In genomic region chr19:44512601-44513000, GRCm38 (mm10) we compare ENCODE assay signal across 28 mouse cellular contexts. TPM values are rescaled to one million over a fixed set of nuclear protein-coding genes. Genes with fewer than 3 reads are reported as not detected.
DNase-seq lines count a peak whose midpoint lies in the region; ATAC-seq lines count a peak whose summit lies in the region.
"Had no signal": no experiment of that assay in that cellular context is flagged by ENCODE, and none has a peak within 500 bp of the region (broad histone marks: within the 10 kb centered on the region; RNA-seq: fewer than 3 reads in every experiment).

No protein-coding gene starts in this region.

- peaks cover 100% of the 10 kb centered on the region for H3K27me3 ChIP-seq in forebrain, embryonic 10.5 days (ENCODE audit: poor library complexity, severe bottlenecking)
- peaks cover 92% of the 10 kb centered on the region for H3K27me3 ChIP-seq in forebrain, embryonic 15.5 days
- H3K27me3 ChIP-seq in kidney, embryonic 14.5 days (ENCODE audit: control insufficient read depth, insufficient read depth, low read length) = peaks cover 24% of the 10 kb centered on the region
- H3K27me3 ChIP-seq in midbrain, embryonic 12.5 days = peaks cover 100% of the 10 kb centered on the region
- H3K27me3 ChIP-seq in midbrain, embryonic 14.5 days (ENCODE audit: control insufficient read depth, insufficient read depth, low read length) = peaks cover 94% of the 10 kb centered on the region
- H3K27me3 ChIP-seq: CH12.LX had no signal

- no peak overlapping the region for H3K9ac ChIP-seq in forebrain, embryonic 15.5 days (replicated peaks)
- H3K9ac ChIP-seq in kidney, embryonic 14.5 days (ENCODE audit: low read depth, low read length) = no peak overlapping the region
- no peak overlapping the region for H3K9ac ChIP-seq in midbrain, embryonic 12.5 days (replicated peaks)
- H3K9ac ChIP-seq in midbrain, embryonic 14.5 days (replicated peaks; ENCODE audit: low read length) = no peak overlapping the region
- H3K9ac ChIP-seq: liver, embryonic 13.5 days had no signal

- peak overlapping the region; percentile 63 for H3K4me3 ChIP-seq in forebrain, embryonic 10.5 days
- H3K4me3 ChIP-seq in forebrain, embryonic 15.5 days = no peak overlapping the region
- no peak overlapping the region for H3K4me3 ChIP-seq in kidney, embryonic 14.5 days (ENCODE audit: low read length)
- H3K4me3 ChIP-seq in midbrain, embryonic 12.5 days = peak overlapping the region; percentile 4; the same call in 1 of the 2 replicates
- no peak overlapping the region for H3K4me3 ChIP-seq in midbrain, embryonic 14.5 days (replicated peaks; ENCODE audit: low read depth, low read length)

- peaks cover 10% of the 10 kb centered on the region for H3K36me3 ChIP-seq in forebrain, embryonic 10.5 days (replicated peaks)
- H3K36me3 ChIP-seq in forebrain, embryonic 15.5 days = no peaks in the 10 kb centered on the region
- H3K36me3 ChIP-seq in kidney, embryonic 14.5 days (ENCODE audit: control insufficient read depth, insufficient read depth, low read length) = no peaks in the 10 kb centered on the region
- H3K36me3 ChIP-seq in midbrain, embryonic 12.5 days = no peaks in the 10 kb centered on the region
- no peaks in the 10 kb centered on the region for H3K36me3 ChIP-seq in midbrain, embryonic 14.5 days (ENCODE audit: control insufficient read depth, insufficient read depth, low read length)
- H3K36me3 ChIP-seq: G1E; heart, embryonic 12.5 days; hindbrain, embryonic 12.5 days; liver, embryonic 13.5 days had no signal

- no peak for ATAC-seq in forebrain, embryonic 15.5 days (replicated peaks)
- no peak for ATAC-seq in kidney, embryonic 14.5 days (ENCODE audit: low FRiP score, low TSS enrichment)
- ATAC-seq in midbrain, embryonic 12.5 days (ENCODE audit: low FRiP score, low read depth) = no peak
- no peak for ATAC-seq in midbrain, embryonic 14.5 days (ENCODE audit: low FRiP score, low TSS enrichment)
- ATAC-seq: inflammation-experienced regulatory T-cells, adult 6 months; Patski had no signal

- H3K4me2 ChIP-seq in forebrain, embryonic 15.5 days (replicated peaks) = no peak overlapping the region
- H3K4me2 ChIP-seq in kidney, embryonic 14.5 days (replicated peaks; ENCODE audit: low read depth, low read length) = 0 out of 2 replicates have a peak overlapping the region, but pooled peaks have one; percentile 67
- peak overlapping the region; percentile 15; the same call in 1 of the 2 replicates for H3K4me2 ChIP-seq in midbrain, embryonic 12.5 days (replicated peaks)
- H3K4me2 ChIP-seq in midbrain, embryonic 14.5 days (ENCODE audit: low read length) = no peak overlapping the region; the same call in 1 of the 2 replicates

- H3K4me1 ChIP-seq in forebrain, embryonic 10.5 days = peaks cover 90% of the 10 kb centered on the region
- peaks cover 29% of the 10 kb centered on the region for H3K4me1 ChIP-seq in forebrain, embryonic 15.5 days
- H3K4me1 ChIP-seq in kidney, embryonic 14.5 days (ENCODE audit: control insufficient read depth, insufficient read depth, low read length) = peaks cover 57% of the 10 kb centered on the region
- H3K4me1 ChIP-seq in midbrain, embryonic 12.5 days = peaks cover 70% of the 10 kb centered on the region
- H3K4me1 ChIP-seq in midbrain, embryonic 14.5 days (ENCODE audit: control insufficient read depth, insufficient read depth, low read length) = peaks cover 27% of the 10 kb centered on the region

- H3K9me3 ChIP-seq in forebrain, embryonic 10.5 days = no peaks in the 10 kb centered on the region
- H3K9me3 ChIP-seq in forebrain, embryonic 15.5 days = no peaks in the 10 kb centered on the region
- no peaks in the 10 kb centered on the region for H3K9me3 ChIP-seq in kidney, embryonic 14.5 days (ENCODE audit: control insufficient read depth, low read length)
- H3K9me3 ChIP-seq in midbrain, embryonic 12.5 days = no peaks in the 10 kb centered on the region
- no peaks in the 10 kb centered on the region for H3K9me3 ChIP-seq in midbrain, embryonic 14.5 days (ENCODE audit: control insufficient read depth, low read length)
- H3K9me3 ChIP-seq: G1E; heart, embryonic 12.5 days; hindbrain, embryonic 12.5 days; liver, embryonic 13.5 days had no signal

- H3K27ac ChIP-seq in forebrain, embryonic 10.5 days = peak overlapping the region; percentile 88
- H3K27ac ChIP-seq in forebrain, embryonic 15.5 days (replicated peaks) = no peak overlapping the region
- no peak overlapping the region for H3K27ac ChIP-seq in kidney, embryonic 14.5 days (ENCODE audit: low read depth, low read length)
- no peak overlapping the region for H3K27ac ChIP-seq in midbrain, embryonic 12.5 days (replicated peaks)
- H3K27ac ChIP-seq in midbrain, embryonic 14.5 days (replicated peaks; ENCODE audit: low read depth, low read length) = no peak overlapping the region
- H3K27ac ChIP-seq: hindbrain, embryonic 12.5 days; liver, embryonic 13.5 days had no signal

- WGBS in forebrain, embryonic 10.5 days = 16% methylated on average over 5 of the region's 5 CpGs
- WGBS in forebrain, embryonic 15.5 days = 9% methylated on average over 5 of the region's 5 CpGs
- WGBS in kidney, embryonic 14.5 days = 32% methylated on average over 5 of the region's 5 CpGs
- 13% methylated on average over 5 of the region's 5 CpGs for WGBS in midbrain, embryonic 12.5 days
- WGBS in midbrain, embryonic 14.5 days = 14% methylated on average over 5 of the region's 5 CpGs

- DNase-seq in forebrain, embryonic 10.5 days (ENCODE audit: extremely low spot score, low spot score) = no peak
- no peak for DNase-seq in kidney, postnatal 25 days
- no peak for DNase-seq in midbrain, embryonic 14.5 days
- DNase-seq in thymus, postnatal 4 days = peak; percentile 34
- DNase-seq in thymus, postnatal 25 days = no peak
- DNase-seq: cerebellum, adult 18-20 months; cerebellum, postnatal 14 days; gastrocnemius, postnatal 25 days; heart, adult 18-20 months; kidney, adult 18-20 months; kidney, postnatal 36 days; liver, embryonic 13.5 days; lung, adult 2 months; lung, postnatal 14 days; right cerebral cortex, adult 18-20 months had no signal

RNA-seq across cellular contexts. Expression of gene Wnt8b, which starts 19.3 kb away (rescaled TPM):
- 51.3 and 61.0 TPM in 2 replicates for polyA plus RNA-seq in forebrain, embryonic 10.5 days (2016; fragmentation: Nextera tagmentation; extraction: Ambion mirVana)
- polyA plus RNA-seq in forebrain, embryonic 15.5 days (2015; fragmentation: Nextera tagmentation; extraction: Ambion mirVana) = 3.0 and 4.6 TPM in 2 replicates
- 3.5 and 4.5 TPM in 2 replicates for polyA plus RNA-seq in kidney, embryonic 14.5 days (2014; fragmentation: Nextera tagmentation; extraction: Ambion mirVana)
- 11.3 and 11.6 TPM in 2 replicates for polyA plus RNA-seq in midbrain, embryonic 12.5 days (2016; fragmentation: Nextera tagmentation; extraction: Ambion mirVana)
- polyA plus RNA-seq in midbrain, embryonic 14.5 days (2014; fragmentation: Nextera tagmentation; extraction: Ambion mirVana) = 0.54 and 1.2 TPM in 2 replicates
- polyA plus RNA-seq: G1E; heart, embryonic 12.5 days; inflammation-experienced regulatory T-cells, adult 6 months; liver, embryonic 13.5 days; lung, adult 2 months had no signal

RNA-seq across cellular contexts. Expression of gene Sec31b, which starts 33.1 kb away (rescaled TPM):
- polyA plus RNA-seq in forebrain, embryonic 10.5 days (2016; fragmentation: Nextera tagmentation; extraction: Ambion mirVana) = 0.88 and 1.7 TPM in 2 replicates
- 0.08 and 0.09 TPM in 2 replicates for polyA plus RNA-seq in forebrain, embryonic 15.5 days (2015; fragmentation: Nextera tagmentation; extraction: Ambion mirVana)
- 0.76 and 0.87 TPM in 2 replicates for polyA plus RNA-seq in kidney, embryonic 14.5 days (2014; fragmentation: Nextera tagmentation; extraction: Ambion mirVana)
- 0.47 and 0.54 TPM in 2 replicates for polyA plus RNA-seq in midbrain, embryonic 12.5 days (2016; fragmentation: Nextera tagmentation; extraction: Ambion mirVana)
- polyA plus RNA-seq in midbrain, embryonic 14.5 days (2014; fragmentation: Nextera tagmentation; extraction: Ambion mirVana) = 0.05 and 0.12 TPM in 2 replicates

RNA-seq across cellular contexts. Expression of gene Gm20538, which starts 40.0 kb away (rescaled TPM):
- polyA plus RNA-seq in forebrain, embryonic 10.5 days (2016; fragmentation: Nextera tagmentation; extraction: Ambion mirVana) = not detected in 2 replicates
- not detected in 2 replicates for polyA plus RNA-seq in forebrain, embryonic 15.5 days (2015; fragmentation: Nextera tagmentation; extraction: Ambion mirVana)
- polyA plus RNA-seq in kidney, embryonic 14.5 days (2014; fragmentation: Nextera tagmentation; extraction: Ambion mirVana) = not detected in 2 replicates
- polyA plus RNA-seq in midbrain, embryonic 12.5 days (2016; fragmentation: Nextera tagmentation; extraction: Ambion mirVana) = not detected in 2 replicates
- not detected in 2 replicates for polyA plus RNA-seq in midbrain, embryonic 14.5 days (2014; fragmentation: Nextera tagmentation; extraction: Ambion mirVana)
- polyA plus RNA-seq: embryonic facial prominence, embryonic 11.5 days; G1E; heart, embryonic 12.5 days; hindbrain, embryonic 12.5 days; inflammation-experienced regulatory T-cells, adult 6 months; limb, embryonic 14.5 days; liver, embryonic 13.5 days; lung, adult 2 months; neural tube, embryonic 11.5 days; Patski; stomach, embryonic 14.5 days had no signal

RNA-seq across cellular contexts. Expression of gene Ndufb8, which starts 42.6 kb away (rescaled TPM):
- polyA plus RNA-seq in forebrain, embryonic 10.5 days (2016; fragmentation: Nextera tagmentation; extraction: Ambion mirVana) = 595 and 612 TPM in 2 replicates
- polyA plus RNA-seq in forebrain, embryonic 15.5 days (2015; fragmentation: Nextera tagmentation; extraction: Ambion mirVana) = 428 and 451 TPM in 2 replicates
- 579 and 700 TPM in 2 replicates for polyA plus RNA-seq in kidney, embryonic 14.5 days (2014; fragmentation: Nextera tagmentation; extraction: Ambion mirVana)
- polyA plus RNA-seq in midbrain, embryonic 12.5 days (2016; fragmentation: Nextera tagmentation; extraction: Ambion mirVana) = 436 and 439 TPM in 2 replicates
- polyA plus RNA-seq in midbrain, embryonic 14.5 days (2014; fragmentation: Nextera tagmentation; extraction: Ambion mirVana) = 566 and 729 TPM in 2 replicates

RNA-seq across cellular contexts. Expression of gene Hif1an, which starts 50.0 kb away (rescaled TPM):
- 48.6 and 51.6 TPM in 2 replicates for polyA plus RNA-seq in forebrain, embryonic 10.5 days (2016; fragmentation: Nextera tagmentation; extraction: Ambion mirVana)
- polyA plus RNA-seq in forebrain, embryonic 15.5 days (2015; fragmentation: Nextera tagmentation; extraction: Ambion mirVana) = 30.6 and 31.1 TPM in 2 replicates
- polyA plus RNA-seq in kidney, embryonic 14.5 days (2014; fragmentation: Nextera tagmentation; extraction: Ambion mirVana) = 20.6 and 28.0 TPM in 2 replicates
- 43.5 and 45.6 TPM in 2 replicates for polyA plus RNA-seq in midbrain, embryonic 12.5 days (2016; fragmentation: Nextera tagmentation; extraction: Ambion mirVana)
- 21.1 and 21.7 TPM in 2 replicates for polyA plus RNA-seq in midbrain, embryonic 14.5 days (2014; fragmentation: Nextera tagmentation; extraction: Ambion mirVana)

Comparison
In these comparisons a context has a peak if more than half of its experiments do, and no peak if none do; other contexts are left out.
1. H3K4me3 ChIP-seq: peak in forebrain, embryonic 10.5 days (single experiment) and midbrain, embryonic 12.5 days (single experiment); none in forebrain, embryonic 15.5 days (single experiment), kidney, embryonic 14.5 days (single experiment) and midbrain, embryonic 14.5 days (single experiment).
2. H3K4me2 ChIP-seq: peak in kidney, embryonic 14.5 days (single experiment) and midbrain, embryonic 12.5 days (single experiment); none in forebrain, embryonic 15.5 days (single experiment) and midbrain, embryonic 14.5 days (single experiment).